Mouse (Mus musculus) frontal cortex, postnatal 25 days (tissue): ENCODE measurements around the gene Tut7.
"Not testable (repeated sequence)": the region's sequence is repeated elsewhere in the genome, so short reads cannot be mapped to it uniquely, and the experiment has no call there.

Source experiments
- DNase-seq, 2 experiments: peaks; one replicate each; pipeline ENCODE4 v3.0.0; 2022; ENCODE audit warnings: low spot score in 2 of 2

The Tut7 gene

GRCm38 (mm10) chr13:59768531-59768930 is 54.4 kb downstream of the Tut7 start:
- no peak for DNase-seq

- DNase-seq: no peak
Measured at GRCm38 (mm10) chr13:59766786-59767515, 56.0 kb downstream of the Tut7 start.

- DNase-seq: no peak
Measured at GRCm38 (mm10) chr13:59762791-59763190, 60.2 kb downstream of the Tut7 start.

- no peak for DNase-seq
Measured at GRCm38 (mm10) chr13:59756906-59757305, 66.0 kb downstream of the Tut7 start.

GRCm38 (mm10) chr13:59750310-59750709 is 72.6 kb downstream of the Tut7 start:
- DNase-seq: no peak

GRCm38 (mm10) chr13:59746711-59747110 is 76.2 kb downstream of the Tut7 start, which contains the start of gene 1700014D04Rik:
Gene 1700014D04Rik, minus strand, starts transcription at chr13:59746752.
- peak in 1 of 2 experiments; percentile 46 for DNase-seq

- DNase-seq: no peak
Measured at GRCm38 (mm10) chr13:59746164-59746563, 76.8 kb downstream of the Tut7 start.

- DNase-seq: no peak
Measured at GRCm38 (mm10) chr13:59745462-59745861, 77.5 kb downstream of the Tut7 start.

- no peak for DNase-seq
Measured at GRCm38 (mm10) chr13:59741697-59742096, 81.2 kb downstream of the Tut7 start.

GRCm38 (mm10) chr13:59741096-59741495 is 81.9 kb downstream of the Tut7 start:
- no peak for DNase-seq

GRCm38 (mm10) chr13:59739397-59739796 is 83.5 kb downstream of the Tut7 start:
- no peak for DNase-seq

- DNase-seq: no peak
Measured at GRCm38 (mm10) chr13:59738455-59738854, 84.5 kb downstream of the Tut7 start.

GRCm38 (mm10) chr13:59735190-59735589 is 87.8 kb downstream of the Tut7 start:
- no peak for DNase-seq

GRCm38 (mm10) chr13:59734347-59734746 is 88.6 kb downstream of the Tut7 start:
- not testable (repeated sequence) for DNase-seq

- no peak for DNase-seq
Measured at GRCm38 (mm10) chr13:59733936-59734335, 89.0 kb downstream of the Tut7 start.

- DNase-seq: no peak
Measured at GRCm38 (mm10) chr13:59731652-59732051, 91.3 kb downstream of the Tut7 start, which contains the start of gene Spata31d1d. Gene Spata31d1d, minus strand, starts transcription at chr13:59731752.

GRCm38 (mm10) chr13:59728378-59729093 is 94.4 kb downstream of the Tut7 start:
- peak; percentile 60 to 76 for DNase-seq

- DNase-seq: no peak
Measured at GRCm38 (mm10) chr13:59726139-59726867, 96.6 kb downstream of the Tut7 start.

GRCm38 (mm10) chr13:59722089-59722488 is 100.9 kb downstream of the Tut7 start:
- not testable (repeated sequence) for DNase-seq
